Mouse (Mus musculus) urinary bladder, postnatal 4 days (tissue): ENCODE measurements around the gene Ms4a6d.

Experiments
- DNase-seq, 2 experiments: peaks; one replicate each; pipeline ENCODE4 v3.0.0; 2021 to 2022; ENCODE audit warnings: low spot score in 2 of 2

The Ms4a6d gene

GRCm38 (mm10) chr19:11604603-11605002 lies at the start of gene Ms4a6d:
Gene Ms4a6d, minus strand, starts transcription at chr19:11604849.
- DNase-seq: no peak

GRCm38 (mm10) chr19:11649564-11649963 lies 44.9 kb upstream of the Ms4a6d start:
- no peak for DNase-seq

GRCm38 (mm10) chr19:11646166-11646565 lies 41.5 kb upstream of the Ms4a6d start:
- DNase-seq: no peak

GRCm38 (mm10) chr19:11640732-11641131 lies 36.1 kb upstream of the Ms4a6d start, which contains the start of gene Ms4a3:
Gene Ms4a3, minus strand, starts transcription at chr19:11640851.
- no peak for DNase-seq

- DNase-seq: no peak
These were observed 34.4 kb upstream of the Ms4a6d start for GRCm38 (mm10) chr19:11639038-11639437.

GRCm38 (mm10) chr19:11635572-11635971 lies 30.9 kb upstream of the Ms4a6d start:
- DNase-seq: no peak

GRCm38 (mm10) chr19:11634330-11634729 lies 29.7 kb upstream of the Ms4a6d start:
- DNase-seq: no peak

- DNase-seq: no peak
These were observed 29.1 kb upstream of the Ms4a6d start for GRCm38 (mm10) chr19:11633732-11634131.

- no peak for DNase-seq
These were observed 20.6 kb upstream of the Ms4a6d start for GRCm38 (mm10) chr19:11625231-11625630.

- no peak for DNase-seq
These were observed 20.2 kb upstream of the Ms4a6d start for GRCm38 (mm10) chr19:11624800-11625199.

GRCm38 (mm10) chr19:11623551-11623950 lies 18.9 kb upstream of the Ms4a6d start, which contains the start of gene Ms4a2:
Gene Ms4a2, minus strand, starts transcription at chr19:11623719.
- no peak for DNase-seq

GRCm38 (mm10) chr19:11617983-11618382 lies 13.3 kb upstream of the Ms4a6d start:
- no peak for DNase-seq

- no peak for DNase-seq
These were observed 10.2 kb upstream of the Ms4a6d start for GRCm38 (mm10) chr19:11614805-11615204.

GRCm38 (mm10) chr19:11613776-11614443 lies 9.3 kb upstream of the Ms4a6d start:
- DNase-seq: no peak

- DNase-seq: no peak
These were observed 8.4 kb upstream of the Ms4a6d start for GRCm38 (mm10) chr19:11613084-11613483.

- no peak for DNase-seq
These were observed 7.6 kb upstream of the Ms4a6d start for GRCm38 (mm10) chr19:11612293-11612692.

GRCm38 (mm10) chr19:11611541-11611945 lies 6.9 kb upstream of the Ms4a6d start:
- no peak for DNase-seq

- peak in 1 of 2 experiments; percentile 60 for DNase-seq
These were observed 3.5 kb upstream of the Ms4a6d start for GRCm38 (mm10) chr19:11608172-11608571.

- no peak for DNase-seq
These were observed 2.6 kb downstream of the Ms4a6d start for GRCm38 (mm10) chr19:11602026-11602425.

GRCm38 (mm10) chr19:11601349-11601748 lies 3.3 kb downstream of the Ms4a6d start:
- no peak for DNase-seq

GRCm38 (mm10) chr19:11589891-11590449 lies 14.7 kb downstream of the Ms4a6d start:
- DNase-seq: no peak

GRCm38 (mm10) chr19:11589205-11589604 lies 15.4 kb downstream of the Ms4a6d start:
- DNase-seq: no peak

- DNase-seq: no peak
These were observed 29.7 kb downstream of the Ms4a6d start for GRCm38 (mm10) chr19:11574965-11575364.
